Mouse (Mus musculus) Patski (cell line): ENCODE results near the gene Art1. TPM values are rescaled to one million over a fixed set of nuclear protein-coding genes. Genes with fewer than 3 reads are reported as not detected.

ENCODE experiments used
- ATAC-seq: fragments of 100-300 bp; one replicate; pipeline ENCODE4 v1.8.0; 2021
- CTCF ChIA-PET: fragments of 350-600 bp; sonication (Branson Sonifier 250); formaldehyde crosslinking; loops from one replicate; lab custom pipeline; 2022; ENCODE audit warnings: inconsistent platforms; lab: Charles Lee
- POLR2A ChIA-PET: fragments of 350-600 bp; sonication (Branson Sonifier 250); formaldehyde crosslinking; loops from one replicate; lab custom pipeline; 2022; ENCODE audit warnings: antibody characterized with exemption, inconsistent platforms; lab: Charles Lee
- DNase-seq: peaks from one replicate; pipeline ENCODE4 v3.0.0-alpha.2; 2011; ENCODE audit warnings: low read depth, low spot score
- H3K27me3 ChIP-seq: fragments of 371-371 bp; one replicate; pipeline ENCODE4 v1.5.1; 2021
- CTCF ChIP-seq: fragments of 100-300 bp; IDR thresholded peaks from one replicate; pipeline ENCODE4 v1.5.1; 2021
- in situ Hi-C: fragments of 300-500 bp; cut with MboI; formaldehyde crosslinking; loops from 3 replicates; pipeline ENCODE4 v1.11.1; 2018; ENCODE audit warnings: low pct_unique_long_range_greater_than_20kb, mixed read lengths
- polyA plus RNA-seq: library from polyadenylated mRNA; unstranded; gene quantifications from one replicate; pipeline ENCODE4 v1.2.3, GENCODE M21; 2021

The Art1 gene
- polyA plus RNA-seq, 1 experiment from 2014 or later = not detected

GRCm38 (mm10) chr7:102153691-102154090 is 52.1 kb downstream of the Art1 start:
- H3K27me3 ChIP-seq = no peaks in the 10 kb centered on the region
- ATAC-seq (no peak), DNase-seq (no peak)
- ChIA-PET CTCF (no interaction called here), POLR2A (no interaction called here)
- in situ Hi-C loops = no loop called here
- TF ChIP-seq CTCF = no peak

Other genes with a start within 250 kb of the Art1 start
- not detected for gene Folr2, start 244.5 kb upstream of the Art1 start, polyA plus RNA-seq
- gene Anapc15, start 238.0 kb upstream of the Art1 start, polyA plus RNA-seq = 36.4 TPM
- 73.6 TPM for gene Folr1, start 231.0 kb upstream of the Art1 start, polyA plus RNA-seq
- 130 TPM for gene Lamtor1, start 195.8 kb upstream of the Art1 start, polyA plus RNA-seq
- gene Tomt, start 195.4 kb upstream of the Art1 start, polyA plus RNA-seq = 0.50 TPM
- gene Lrrc51, start 167.8 kb upstream of the Art1 start, polyA plus RNA-seq = 6.0 TPM
- gene Numa1, start 167.6 kb upstream of the Art1 start, polyA plus RNA-seq = 156 TPM
- 2.4 TPM for gene Il18bp, start 83.1 kb upstream of the Art1 start, polyA plus RNA-seq
- 35.8 TPM for gene Rnf121, start 36.3 kb upstream of the Art1 start, polyA plus RNA-seq
- 13.1 TPM for gene Xndc1, start 36.2 kb upstream of the Art1 start, polyA plus RNA-seq
- gene Xntrpc, start 36.0 kb upstream of the Art1 start, polyA plus RNA-seq = 0.24 TPM
- not detected for gene Trpc2, start 18.6 kb upstream of the Art1 start, polyA plus RNA-seq
- gene Art5, start 7.7 kb downstream of the Art1 start, polyA plus RNA-seq = not detected
- gene Chrna10, start 15.1 kb downstream of the Art1 start, polyA plus RNA-seq = not detected
- gene Nup98, start 108.4 kb downstream of the Art1 start, polyA plus RNA-seq = 40.0 TPM
- 33.7 TPM for gene Pgap2, start 108.5 kb downstream of the Art1 start, polyA plus RNA-seq
- gene Rhog, start 154.3 kb downstream of the Art1 start, polyA plus RNA-seq = 43.2 TPM
- gene Stim1, start 166.1 kb downstream of the Art1 start, polyA plus RNA-seq = 47.2 TPM